Mouse (Mus musculus): ENCODE measurements around the gene Tnks2. TPM values are rescaled to one million over a fixed set of nuclear protein-coding genes. Genes with fewer than 3 reads are reported as not detected.

The Tnks2 gene
- total RNA-seq, 2 experiments from 2014 or later: 106 to 115 TPM

DNA sequence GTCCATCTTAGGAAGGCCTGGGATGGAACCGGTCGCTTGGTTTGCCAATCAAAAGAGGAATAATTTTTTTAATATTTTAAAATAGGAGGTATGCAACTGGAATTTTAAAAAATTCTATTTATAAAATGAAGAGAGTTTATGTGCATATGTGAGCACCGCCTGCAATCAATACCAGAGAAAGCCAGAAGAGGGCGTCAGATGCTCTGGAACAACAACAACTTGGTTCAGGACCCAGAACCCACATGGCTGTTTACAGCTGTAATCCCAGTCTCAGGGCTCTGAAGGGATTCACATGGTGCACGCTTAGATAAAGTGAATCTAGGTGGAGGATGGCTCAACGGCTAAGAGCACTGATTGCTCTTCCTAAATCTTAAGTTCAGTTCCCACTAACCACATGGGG, 49.1 kb downstream of the Tnks2 start:
- intact Hi-C loops (cut with DNase I): loop anchor here (5.0 to 10.0 kb wide), 3 partner anchors 34 to 392 kb away; partner anchors contain the start of gene Fgfbp3
- no peak for DNase-seq

DNA sequence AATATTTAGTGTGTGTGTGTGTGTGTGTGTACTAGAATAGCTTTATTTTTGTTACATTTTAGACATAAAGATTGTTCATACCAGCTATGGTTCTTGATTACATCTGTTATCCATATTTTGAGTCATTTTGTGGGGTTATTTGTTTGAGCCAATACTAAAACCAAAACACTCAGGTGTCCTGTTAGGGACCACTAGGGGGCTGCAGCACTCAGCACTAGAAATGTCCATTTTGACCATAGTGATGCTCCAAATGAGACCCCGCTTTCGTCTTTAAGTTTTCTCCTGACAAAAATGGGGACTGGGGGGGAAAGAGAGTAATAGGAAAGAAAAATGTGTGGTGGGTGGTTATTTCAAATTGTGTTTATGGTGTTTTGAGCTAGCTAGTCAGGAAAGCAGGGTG, 52.3 kb downstream of the Tnks2 start:
- DNase-seq: no peak
- intact Hi-C loops (cut with DNase I): loop anchor here (10.0 kb wide), 1 partner anchor 388 kb away; no protein-coding TSS in a partner anchor

DNA sequence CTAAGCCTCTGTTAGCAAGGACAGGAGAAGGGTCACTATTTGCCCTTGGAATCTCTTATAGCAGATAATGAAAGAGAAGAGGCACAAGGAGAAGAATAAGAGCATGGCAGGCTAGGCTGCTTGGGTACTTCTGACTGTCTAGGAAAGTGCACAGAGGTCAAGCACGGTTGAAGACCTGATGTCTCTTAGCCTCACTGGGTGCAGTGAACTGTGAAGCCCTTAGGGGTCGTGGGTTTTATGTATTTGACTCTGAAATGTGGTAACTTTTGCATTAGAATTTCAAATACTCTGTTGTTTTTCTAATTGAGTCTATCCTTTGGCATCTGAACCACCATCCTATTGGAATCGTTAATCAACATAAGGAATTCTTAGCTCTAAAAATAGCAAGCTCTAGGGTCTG, 53.7 kb downstream of the Tnks2 start:
- intact Hi-C loops (cut with DNase I): loop anchor here (10.0 kb wide), 1 partner anchor 387 kb away; no protein-coding TSS in a partner anchor
- DNase-seq: no peak

DNA sequence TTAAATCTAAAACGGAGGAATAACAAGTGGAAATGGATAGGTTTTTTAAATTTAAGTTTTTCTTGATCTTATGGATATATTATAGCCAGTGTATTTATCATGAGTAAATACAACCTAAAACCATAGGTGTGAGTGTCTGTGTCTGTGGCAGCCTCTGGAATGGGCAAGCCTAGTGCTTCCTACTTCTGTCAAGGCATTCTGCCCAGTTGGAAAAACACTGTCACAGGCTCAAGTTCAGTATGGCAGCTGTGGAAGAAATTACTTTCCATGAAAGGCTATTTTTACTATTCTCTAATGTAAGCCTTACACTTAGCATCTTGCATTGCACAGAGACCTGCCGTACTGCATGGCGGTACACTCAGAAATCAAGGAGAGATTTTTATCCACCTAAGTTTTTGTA, 57.7 kb downstream of the Tnks2 start:
- intact Hi-C loops (cut with DNase I): no loop called here
- no peak for DNase-seq

DNA sequence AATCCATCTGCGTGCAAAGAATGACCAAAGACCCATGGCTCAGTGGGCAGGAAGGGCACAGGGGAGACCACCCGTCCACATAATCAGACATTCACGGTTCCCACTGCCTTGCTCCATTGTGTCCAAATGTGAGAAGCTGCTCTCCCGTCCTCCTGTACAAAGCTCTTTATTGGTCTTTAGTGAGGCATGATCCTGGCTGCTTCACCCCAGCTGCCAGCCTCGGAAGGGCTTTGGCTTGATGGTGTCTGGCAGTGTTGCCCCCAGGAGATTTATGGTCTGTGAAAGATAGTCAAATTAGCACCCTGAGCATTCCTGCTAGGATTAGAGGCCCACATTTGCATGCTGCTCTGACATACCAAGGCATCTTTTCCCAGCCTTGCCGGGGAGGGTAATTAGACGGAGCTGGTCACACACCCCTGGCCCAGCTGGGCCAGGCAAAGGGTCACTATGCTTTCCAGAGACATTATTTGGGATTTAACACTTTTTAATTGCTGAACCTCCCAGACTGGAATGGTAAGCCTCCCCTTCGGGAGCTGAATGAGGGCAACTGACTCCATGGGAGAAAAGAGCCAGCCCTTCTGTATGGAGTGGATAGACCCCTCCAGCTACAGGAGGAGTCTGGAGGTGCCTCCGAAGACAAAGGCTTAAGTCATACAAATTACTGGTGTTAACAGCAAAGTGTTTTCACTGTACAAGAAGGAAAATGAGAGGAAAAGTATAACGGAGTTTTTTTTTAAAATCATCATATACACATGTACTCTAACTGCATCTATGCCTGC, 62.9 kb downstream of the Tnks2 start:
- DNase-seq: no peak
- intact Hi-C loops (cut with DNase I): no loop called here

DNA sequence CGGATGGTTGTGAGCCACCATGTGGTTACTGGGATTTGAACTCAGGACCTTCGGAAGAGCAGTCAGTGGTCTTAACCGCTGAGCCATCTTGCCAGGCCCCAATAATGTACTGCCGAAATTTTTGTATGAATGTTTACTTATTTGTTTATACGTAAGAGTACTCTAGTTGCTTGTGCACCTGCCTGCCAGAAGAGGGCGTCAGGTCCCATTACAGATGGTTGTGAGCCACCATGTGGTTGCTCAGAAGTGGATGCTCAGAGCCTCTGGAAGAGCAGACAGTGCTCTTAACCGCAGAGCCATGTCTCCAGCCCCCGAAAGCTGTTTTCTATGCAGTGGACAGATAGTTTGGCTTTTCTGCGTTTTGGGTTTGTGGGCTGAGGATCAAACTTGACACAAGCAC, 63.7 kb downstream of the Tnks2 start:
- intact Hi-C loops (cut with DNase I): no loop called here

DNA sequence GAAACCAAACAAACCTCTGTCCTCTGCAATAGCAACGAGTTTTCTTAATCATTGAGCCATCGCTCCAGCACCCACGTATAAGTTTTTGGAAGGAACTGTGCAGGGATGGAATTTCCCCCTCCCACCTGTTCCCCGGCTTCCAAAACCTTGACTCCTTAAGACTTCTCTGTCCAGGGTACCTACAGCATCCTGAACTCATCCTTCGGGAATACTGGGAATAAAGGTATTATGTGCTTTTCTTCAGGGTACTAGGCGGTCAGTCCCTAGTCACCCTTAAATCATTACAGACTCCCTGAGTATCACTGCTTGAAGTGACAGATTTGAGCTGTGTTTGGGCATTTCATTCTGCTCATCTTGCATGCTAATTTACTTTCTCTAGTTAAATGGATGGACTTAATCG, 69.3 kb downstream of the Tnks2 start:
- DNase-seq: no peak
- intact Hi-C loops (cut with DNase I): no loop called here

More for the DNA sequence above, 63.7 kb downstream of the Tnks2 start:
- no peak for DNase-seq

DNA sequence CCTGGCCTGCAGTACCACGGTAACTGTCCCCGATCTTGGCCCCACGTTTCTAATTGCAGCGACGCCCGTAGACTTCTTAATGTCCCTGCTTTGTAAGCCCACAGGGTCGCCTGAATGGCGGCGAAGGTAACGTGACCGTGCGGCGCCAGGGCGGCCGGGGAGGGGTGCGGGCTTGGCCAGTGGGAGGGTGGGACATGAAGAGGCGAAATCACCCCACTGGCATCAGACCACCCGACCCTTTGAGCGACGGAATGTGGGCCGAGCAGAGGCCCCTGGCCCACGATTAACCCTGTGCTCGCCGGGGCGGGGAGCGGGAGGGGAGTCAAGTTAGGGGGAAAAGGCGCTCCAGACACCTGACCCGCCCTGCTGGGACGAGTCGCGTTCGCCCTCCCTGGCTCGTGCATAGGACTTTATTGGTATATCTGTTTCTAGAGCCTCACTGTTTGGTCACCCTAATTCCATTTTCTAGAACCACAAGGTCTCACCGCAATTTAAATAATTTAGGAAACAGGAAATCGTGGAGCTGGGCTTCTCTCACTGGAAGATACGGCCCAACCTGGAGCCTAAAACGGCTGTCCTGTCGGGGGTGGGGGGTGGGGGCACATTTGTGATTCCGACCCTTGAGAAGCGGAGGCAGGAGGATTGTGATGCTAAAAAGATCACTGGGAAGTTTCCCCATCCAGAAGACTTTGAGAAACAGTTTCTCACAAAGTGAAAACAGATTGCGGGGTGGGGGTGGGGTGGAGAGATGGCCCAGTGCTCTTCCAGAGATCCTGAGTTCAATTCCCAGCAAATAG, 70.4 kb downstream of the Tnks2 start:
- DNase-seq: no peak
- intact Hi-C loops (cut with DNase I): no loop called here

DNA sequence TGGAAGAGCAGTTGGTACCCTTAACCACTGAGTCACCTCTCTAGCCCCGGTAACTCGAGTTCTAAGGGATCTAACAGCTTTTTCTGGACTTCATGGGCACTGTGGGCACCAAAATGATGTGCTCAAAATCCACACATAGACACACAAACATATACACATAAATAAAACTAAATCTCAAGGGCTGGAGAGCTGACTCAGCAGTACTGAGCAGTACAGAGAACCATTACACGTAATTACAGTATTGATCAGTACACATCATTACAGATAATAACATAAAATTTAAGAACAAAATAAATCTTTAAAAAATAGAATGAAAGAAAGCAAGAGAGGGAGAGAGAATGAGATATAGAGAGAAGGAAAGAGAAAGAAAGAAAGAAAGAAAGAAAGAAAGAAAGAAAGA, 75.1 kb downstream of the Tnks2 start:
- intact Hi-C loops (cut with DNase I): no loop called here
- DNase-seq: no peak

DNA sequence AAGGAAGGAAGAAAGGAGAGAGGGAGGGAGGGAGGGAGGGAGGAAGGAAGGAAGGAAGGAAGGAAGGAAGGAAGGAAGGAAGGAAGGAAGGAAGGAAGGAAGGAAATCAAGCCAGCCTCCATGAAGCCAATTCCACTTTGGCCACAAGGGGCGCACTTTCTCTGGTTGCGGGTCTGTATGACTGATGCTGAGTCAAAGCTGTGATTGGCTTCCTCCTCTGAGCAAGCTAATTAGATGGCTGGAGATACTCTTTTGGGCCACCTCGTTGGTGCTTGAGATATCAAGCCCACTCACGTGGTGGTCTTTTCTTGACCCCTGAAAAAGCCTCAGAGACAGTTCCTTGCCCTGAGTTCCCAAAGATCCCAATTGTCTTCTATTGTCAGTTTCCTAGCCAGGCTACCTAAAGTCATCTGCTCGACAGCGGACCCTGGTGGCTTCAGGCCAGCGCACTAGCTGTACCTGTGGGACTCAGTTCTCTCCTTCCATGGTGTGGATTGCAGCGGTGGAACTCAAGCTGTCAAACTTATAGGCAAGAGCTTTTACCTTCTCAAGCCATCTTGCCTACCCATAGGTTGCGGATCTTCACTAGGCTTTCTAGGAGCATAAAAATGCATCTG, 75.8 kb downstream of the Tnks2 start:
- intact Hi-C loops (cut with DNase I): loop anchor here (10.0 kb wide), 1 partner anchor 445 kb away; no protein-coding TSS in a partner anchor
- peak in 1 of 2 experiments; percentile 49 for DNase-seq

DNA sequence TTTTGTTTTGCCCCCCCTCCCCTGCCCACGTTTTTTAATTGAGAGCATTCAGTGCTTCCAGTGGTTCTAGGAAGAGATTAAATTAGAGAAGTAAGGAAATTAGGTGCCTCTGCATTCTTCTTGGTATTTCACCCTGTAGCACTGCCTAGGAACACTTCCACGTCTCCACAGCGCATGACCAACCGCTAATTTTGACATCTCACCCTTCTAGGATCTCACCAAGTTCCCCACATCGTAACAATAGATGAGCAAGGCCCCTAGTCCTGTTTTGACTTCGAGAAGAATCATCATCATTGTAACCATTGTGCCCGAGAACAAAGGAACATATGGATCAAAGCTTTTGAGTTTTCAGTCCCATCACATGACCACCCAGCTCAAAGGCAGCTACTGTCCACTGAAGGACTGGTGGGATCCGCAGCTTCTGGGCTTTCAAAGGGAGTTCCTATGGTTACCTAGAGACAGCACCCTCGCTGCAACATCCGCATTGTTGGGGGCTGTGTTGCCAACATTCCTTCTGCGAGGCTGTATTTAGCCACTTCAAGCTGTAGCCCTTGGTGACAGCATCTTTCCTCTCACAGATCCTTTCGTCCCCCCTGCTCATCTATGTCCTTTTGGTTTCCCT, 76.5 kb downstream of the Tnks2 start:
- no peak for DNase-seq
- intact Hi-C loops (cut with DNase I): loop anchor here (10.0 kb wide), 1 partner anchor 446 kb away; no protein-coding TSS in a partner anchor

DNA sequence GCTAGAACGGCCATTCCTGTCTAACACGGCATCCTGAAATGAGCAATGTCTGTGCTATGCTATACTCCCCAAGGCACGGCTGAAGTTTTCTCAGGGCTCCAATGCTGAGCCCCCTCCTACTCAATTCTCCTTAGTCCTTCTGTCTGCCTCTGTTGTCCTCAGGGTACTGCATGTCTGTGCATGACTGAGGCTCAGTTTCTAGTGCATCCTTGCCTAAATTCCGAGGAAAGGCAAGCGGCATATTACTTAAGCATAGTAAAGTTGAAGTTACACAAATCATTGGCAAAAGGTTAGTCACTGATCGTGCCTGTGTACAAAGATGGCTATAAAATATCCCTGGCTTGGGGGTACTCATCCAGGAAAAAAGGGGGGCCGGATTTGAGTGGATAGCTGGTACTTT, 79.0 kb downstream of the Tnks2 start:
- no peak for DNase-seq
- intact Hi-C loops (cut with DNase I): loop anchor here (10.0 kb wide), 1 partner anchor 448 kb away; no protein-coding TSS in a partner anchor

DNA sequence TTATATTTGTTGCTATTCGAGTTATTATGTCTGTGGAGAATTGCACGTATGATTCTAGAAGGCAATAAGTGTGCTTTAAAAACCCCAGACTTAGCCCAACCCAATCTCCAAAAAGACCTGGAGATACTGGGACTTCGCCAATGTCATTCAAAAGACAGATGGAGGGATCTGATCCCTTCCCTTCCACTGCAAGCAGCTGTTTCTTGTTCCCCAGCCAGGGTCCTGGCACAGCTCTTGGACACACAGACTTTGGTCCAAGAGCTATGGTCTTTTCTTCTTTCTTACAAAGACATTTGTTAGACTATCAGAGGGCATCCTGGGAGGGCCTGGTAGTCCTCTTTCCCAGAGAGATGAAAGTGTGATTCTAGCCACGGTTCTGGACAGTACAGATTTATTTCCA, 82.2 kb downstream of the Tnks2 start:
- intact Hi-C loops (cut with DNase I): loop anchor here (5.0 to 10.0 kb wide), 2 partner anchors 34 to 451 kb away; no protein-coding TSS in a partner anchor

DNA sequence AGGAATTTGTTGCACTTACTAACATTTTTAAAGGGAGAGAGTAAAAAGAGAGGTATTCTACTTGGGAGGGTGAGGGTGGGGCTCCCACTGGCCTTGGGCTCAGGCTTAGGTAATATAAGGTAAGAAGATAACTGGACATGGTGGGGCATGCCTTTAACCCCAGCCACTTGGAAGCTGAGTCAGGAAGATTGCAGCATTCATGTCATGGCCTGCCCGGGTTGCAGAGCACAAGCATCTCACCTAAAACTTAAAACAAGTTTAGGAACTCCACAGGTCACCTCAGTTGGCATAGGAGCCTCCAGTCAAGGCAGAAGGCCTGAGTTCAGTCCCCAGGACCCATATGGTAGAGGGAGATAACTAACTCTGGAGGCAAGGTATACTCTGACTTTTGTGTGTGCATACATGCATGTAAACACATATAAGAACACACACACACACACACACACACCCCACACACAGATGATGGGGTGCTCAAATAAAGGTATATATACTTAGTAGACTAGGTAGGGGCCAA, 82.9 kb downstream of the Tnks2 start:
- intact Hi-C loops (cut with DNase I): loop anchor here (5.0 to 10.0 kb wide), 2 partner anchors 35 to 452 kb away; no protein-coding TSS in a partner anchor
- no peak for DNase-seq

More for the DNA sequence above, 82.2 kb downstream of the Tnks2 start:
- DNase-seq: no peak

DNA sequence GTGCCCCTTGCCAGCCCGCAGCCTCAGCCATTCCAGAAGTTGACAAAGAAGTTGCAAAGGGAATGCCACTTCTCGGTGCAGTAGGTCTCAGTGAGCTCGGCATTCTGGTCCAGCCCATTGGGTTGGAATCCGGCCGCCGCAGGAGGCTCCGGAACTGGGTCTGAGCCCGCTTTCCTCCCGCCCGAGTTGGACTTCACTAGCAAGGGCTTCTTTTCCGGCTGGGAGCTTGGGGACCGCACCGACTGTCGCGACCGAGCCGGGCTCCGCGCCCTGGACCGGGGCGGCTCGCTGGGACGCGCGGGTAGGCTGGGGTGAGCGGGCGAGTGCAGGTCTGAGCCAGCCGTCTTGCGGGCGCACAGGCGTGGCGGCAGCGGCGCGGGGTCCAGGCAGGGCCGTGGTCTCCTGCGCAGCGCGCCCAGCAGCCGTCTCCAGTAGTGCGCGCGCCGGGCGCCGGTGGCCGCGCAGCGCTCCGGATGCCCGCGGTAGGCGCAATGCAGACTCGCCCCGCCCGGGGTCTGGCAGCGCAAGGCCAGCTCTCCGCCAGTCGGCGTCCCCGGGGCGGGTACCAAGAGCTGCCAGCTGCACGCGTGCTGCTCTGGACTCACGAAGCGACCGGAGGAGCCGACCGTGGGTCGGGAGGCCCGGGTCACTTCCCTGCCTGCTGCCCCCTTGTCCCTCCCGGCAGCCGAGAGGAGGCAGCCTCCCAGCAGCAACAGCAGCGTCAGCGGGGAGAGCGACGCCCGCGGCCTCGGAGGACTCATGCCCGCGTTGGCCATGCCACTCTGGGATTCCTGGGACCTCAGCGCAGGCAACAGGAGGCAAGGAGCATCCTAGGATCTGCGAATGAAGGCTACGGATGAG, 84.6 kb downstream of the Tnks2 start:
- peak; percentile 69 to 72 for DNase-seq
- intact Hi-C loops (cut with DNase I): loop anchor here (5.0 to 10.0 kb wide), 2 partner anchors 36 to 454 kb away; no protein-coding TSS in a partner anchor

DNA sequence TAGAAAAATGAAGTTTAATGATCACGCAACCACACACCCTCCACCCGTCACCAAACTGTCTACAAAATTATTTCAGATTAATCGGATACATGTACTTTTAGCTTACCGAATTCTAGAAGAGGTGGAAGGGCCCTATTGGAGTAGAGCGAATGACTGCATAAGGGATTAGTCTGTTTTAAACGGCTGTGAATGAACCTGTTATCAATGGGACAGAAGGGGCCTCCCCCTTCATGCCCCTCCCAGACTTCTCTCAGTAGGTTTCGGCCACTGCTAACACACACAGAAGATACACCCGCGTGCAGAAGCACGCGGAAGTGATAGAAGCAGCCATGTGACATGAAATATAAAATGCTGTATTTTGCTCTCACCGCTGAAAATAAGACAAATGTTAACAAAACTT, 85.4 kb downstream of the Tnks2 start, which contains the start of gene Fgfbp3:
Fgfbp3 (minus strand) TSS at position 150 of the 400 bp plus-strand sequence.
- DNase-seq: no peak
- intact Hi-C loops (cut with DNase I): loop anchor here (5.0 to 10.0 kb wide), 2 partner anchors 37 to 455 kb away; no protein-coding TSS in a partner anchor

DNA sequence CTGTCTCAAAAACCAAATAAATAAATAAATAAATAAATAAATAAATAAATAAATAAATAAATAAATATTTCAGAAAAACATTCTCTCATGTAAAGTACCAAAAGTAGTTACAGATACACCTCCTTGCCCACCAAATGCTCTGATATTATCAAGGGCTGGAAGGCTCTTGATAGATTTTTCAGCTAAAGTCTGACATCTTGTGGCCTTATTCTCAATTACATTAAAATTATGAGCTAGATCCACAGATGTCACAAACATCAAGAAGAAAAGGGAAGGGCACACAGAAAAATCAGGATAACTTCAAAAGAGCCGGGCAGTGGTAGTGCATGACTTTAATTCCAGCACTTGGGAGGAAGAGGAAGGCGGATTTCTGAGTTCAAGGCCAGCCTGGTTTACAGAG, 88.0 kb downstream of the Tnks2 start:
- intact Hi-C loops (cut with DNase I): loop anchor here (5.0 kb wide), 1 partner anchor 105 kb away; no protein-coding TSS in a partner anchor
- DNase-seq: no peak

DNA sequence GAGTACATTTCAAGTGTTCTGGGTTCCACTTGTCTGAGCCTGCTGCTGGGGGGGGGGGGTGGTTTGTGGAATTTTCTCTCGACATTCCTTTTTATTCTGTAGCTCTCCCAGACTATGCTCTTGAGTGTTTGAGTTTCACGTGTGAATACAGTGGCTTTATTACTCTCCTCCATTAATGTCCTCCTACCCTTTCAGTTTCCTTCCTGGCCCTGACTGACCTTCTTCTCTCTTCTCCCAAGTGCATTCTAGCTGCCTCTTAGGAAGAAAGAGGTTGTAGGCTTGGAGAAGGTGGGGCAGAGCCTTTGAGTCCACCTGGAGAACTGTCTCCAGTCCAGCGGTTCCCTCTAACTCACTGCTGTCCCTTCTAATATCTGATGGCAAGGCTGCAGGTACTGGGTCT, 88.9 kb downstream of the Tnks2 start:
- DNase-seq: no peak
- intact Hi-C loops (cut with DNase I): loop anchor here (5.0 kb wide), 1 partner anchor 106 kb away; no protein-coding TSS in a partner anchor
